Mouse (Mus musculus) forebrain, postnatal 0 days (tissue): ENCODE data around the gene Ier5. TPM values are rescaled to one million over a fixed set of nuclear protein-coding genes. Genes with fewer than 3 reads are reported as not detected.
A peak's percentile ranks its signal among the peaks of the same experiment; 100 is the strongest.

Experiments
- ATAC-seq: fragments of 200-750 bp; cut with Nextera tagmentation; 2 replicates; pipeline ENCODE4 v1.8.0; 2017; ENCODE audit warnings: mild to moderate bottlenecking, moderate library complexity
- DNase-seq: peaks from one replicate; pipeline ENCODE4 v3.0.0-alpha.2; 2015
- H3K27ac ChIP-seq: fragments of 300-500 bp; sonication (generic); 2 replicates; pipeline ENCODE4 v1.5.1; 2014; ENCODE audit warnings: low read depth, mild to moderate bottlenecking, antibody characterized with exemption, low read length, moderate library complexity, mixed read lengths
- H3K27me3 ChIP-seq: fragments of 300-500 bp; sonication (generic); 2 replicates; pipeline ENCODE4 v1.6.1; 2014; ENCODE audit warnings: mild to moderate bottlenecking, low read length, mixed read lengths; ENCODE audit not compliant: insufficient read depth
- H3K36me3 ChIP-seq: fragments of 300-500 bp; sonication (generic); 2 replicates; pipeline ENCODE4 v1.6.1; 2014; ENCODE audit warnings: mild to moderate bottlenecking, moderate library complexity; ENCODE audit not compliant: insufficient read depth
- H3K4me1 ChIP-seq: fragments of 300-500 bp; sonication (generic); 2 replicates; pipeline ENCODE4 v1.6.1; 2014; ENCODE audit warnings: antibody characterized with exemption; ENCODE audit not compliant: insufficient read depth
- H3K4me2 ChIP-seq: fragments of 300-500 bp; sonication (generic); 2 replicates; pipeline ENCODE4 v1.6.1; 2014; ENCODE audit warnings: low read depth, mild to moderate bottlenecking, moderate library complexity
- H3K4me3 ChIP-seq: fragments of 300-500 bp; sonication (generic); 2 replicates; pipeline ENCODE4 v1.5.1; 2014; ENCODE audit warnings: low read depth, low read length, mixed read lengths
- H3K9ac ChIP-seq: fragments of 300-500 bp; sonication (generic); 2 replicates; pipeline ENCODE4 v1.6.1; 2014; ENCODE audit warnings: mild to moderate bottlenecking
- H3K9me3 ChIP-seq: fragments of 300-500 bp; sonication (generic); 2 replicates; pipeline ENCODE4 v1.6.1; 2016; ENCODE audit warnings: low read length
- CTCF ChIP-seq: sonication (generic); IDR thresholded peaks from 2 replicates; pipeline ENCODE4 v1.5.1; 2016; ENCODE audit warnings: antibody characterized with exemption, control low read depth, low read depth
- WGBS: fragments of 180-500 bp; shearing (Covaris S2); extraction: QIAGEN DNeasy Blood & Tissue Kit; methylation state at CpG from one replicate; pipeline ENCODE4 v1.1.7; 2014; 5-methylcytosine and 5-hydroxymethylcytosine counted together
- polyA plus RNA-seq: library from polyadenylated mRNA; unstranded; fragments of >200 nt; fragmentation: Nextera tagmentation; extraction: Ambion mirVana; gene quantifications from 2 replicates; pipeline ENCODE4 v1.2.1, GENCODE M21; 2015
- total RNA-seq: library from RNA; depleted of rRNA; stranded (reverse); fragments of >200 nt; gene quantifications from 2 replicates; pipeline ENCODE4 v1.2.3, GENCODE M21; 2014

The Ier5 gene
- total and polyA plus RNA-seq, 2 experiments from 2014 or later = 9.4 to 46.0 TPM

DNA sequence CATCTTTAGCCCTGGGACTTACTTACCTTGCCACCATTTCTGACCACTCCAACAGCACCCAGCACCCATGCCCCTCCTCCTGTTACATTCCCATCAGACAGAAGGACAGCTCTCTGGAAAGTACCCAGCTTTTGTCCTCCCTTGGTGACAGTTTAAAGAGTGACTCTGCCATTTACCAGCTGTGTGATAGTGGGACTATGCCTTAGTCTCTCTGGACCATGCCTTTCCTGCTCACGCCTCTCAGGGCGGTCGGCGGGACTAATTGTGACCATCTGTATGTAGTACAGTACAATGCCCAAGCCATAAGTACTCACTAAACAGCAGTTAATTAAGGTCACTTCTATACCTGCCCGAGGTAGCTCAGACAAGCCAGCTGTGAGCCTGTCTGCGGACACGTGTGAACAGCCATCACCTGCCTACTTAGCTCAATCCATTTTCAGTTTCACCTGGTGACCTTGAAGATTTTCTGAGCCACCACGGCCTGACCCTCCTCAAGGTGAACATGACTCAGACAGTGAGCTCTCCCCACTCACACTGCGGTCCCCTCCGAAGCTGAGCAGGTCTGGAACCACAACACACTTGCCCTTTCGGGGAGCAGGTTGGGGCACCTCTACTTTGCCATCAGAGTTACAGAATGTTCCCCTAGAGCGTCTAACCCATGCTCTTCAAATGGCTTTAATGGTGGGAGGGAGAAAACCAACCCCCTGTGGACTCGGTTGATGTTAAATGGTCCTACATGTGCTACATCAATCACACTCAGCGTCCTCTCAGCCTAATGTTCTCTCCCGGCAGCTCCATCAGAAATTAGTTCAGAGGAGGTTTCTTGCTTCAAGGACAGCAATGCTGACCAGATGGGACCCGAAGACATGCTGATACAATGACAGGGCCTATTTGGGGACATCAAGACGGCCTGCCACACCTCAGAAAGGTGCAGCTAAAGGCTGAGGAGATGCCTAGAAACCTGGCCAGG lies 38.3 kb downstream of the Ier5 start:
- WGBS = 81% methylated on average over 17 of the region's 17 CpGs
- Histone ChIP-seq H3K9me3 (no peaks in the 10 kb centered on the region), H3K27me3 (no peaks in the 10 kb centered on the region), H3K36me3 (no peaks in the 10 kb centered on the region), H3K9ac (no peak overlapping the region), H3K4me1 (peaks cover 4% of the 10 kb centered on the region; the same call in 1 of the 2 replicates), H3K4me2 (no peak overlapping the region), H3K4me3 (no peak overlapping the region), H3K27ac (no peak overlapping the region)
- no peak for TF ChIP-seq CTCF
- no peak for ATAC-seq
- no peak for DNase-seq

DNA sequence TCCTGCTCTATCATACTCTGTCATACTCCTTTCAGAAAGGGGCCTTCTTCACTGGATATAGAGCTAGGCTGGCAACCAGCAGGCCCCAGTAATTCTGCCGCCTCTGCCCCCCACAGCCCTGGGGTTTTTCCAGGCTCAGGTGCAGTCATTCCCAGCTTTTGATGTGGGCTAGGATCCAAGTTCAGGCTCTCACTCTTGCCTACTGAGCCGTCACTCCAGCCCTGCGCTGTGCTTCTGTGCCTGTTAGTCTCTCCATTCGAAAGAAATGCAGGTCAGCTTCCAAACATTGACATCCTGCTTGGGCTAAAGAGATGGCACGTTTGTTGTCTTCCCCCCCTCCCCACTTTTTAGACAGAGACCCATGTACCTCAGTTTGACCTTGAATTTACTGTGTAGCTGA lies 39.2 kb downstream of the Ier5 start:
- no peak for TF ChIP-seq CTCF
- Histone ChIP-seq H3K4me2 (no peak overlapping the region), H3K9me3 (no peaks in the 10 kb centered on the region), H3K27me3 (no peaks in the 10 kb centered on the region), H3K36me3 (no peaks in the 10 kb centered on the region), H3K27ac (no peak overlapping the region), H3K9ac (no peak overlapping the region), H3K4me3 (no peak overlapping the region), H3K4me1 (peaks cover 4% of the 10 kb centered on the region; the same call in 1 of the 2 replicates)
- DNase-seq (no peak), ATAC-seq (no peak)
- 42% methylated on average over 5 of the region's 5 CpGs for WGBS

DNA sequence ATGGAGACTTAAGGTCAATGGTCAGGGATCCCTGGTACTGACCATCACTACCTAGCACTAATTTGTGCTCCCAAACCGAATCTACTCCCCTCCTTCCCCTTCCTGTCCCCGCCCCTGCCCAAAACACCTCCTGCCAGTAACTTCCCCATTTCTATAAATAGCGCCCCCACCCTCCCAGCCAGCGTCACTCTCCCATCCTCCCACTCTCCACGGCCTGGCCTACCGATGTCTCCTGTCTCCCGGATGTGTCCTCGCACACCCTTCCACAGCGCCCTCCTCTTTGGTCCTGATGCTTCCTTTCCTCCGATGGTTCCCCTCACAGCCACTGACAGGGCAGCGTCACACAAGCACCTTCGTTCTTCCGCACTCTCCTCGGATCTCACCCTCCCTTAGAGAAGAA lies 39.9 kb downstream of the Ier5 start:
- H3K9me3 ChIP-seq = no peaks in the 10 kb centered on the region
- H3K4me3 ChIP-seq = no peak overlapping the region
- TF ChIP-seq CTCF = no peak
- H3K4me2 ChIP-seq = no peak overlapping the region
- H3K27me3 ChIP-seq = no peaks in the 10 kb centered on the region
- no peaks in the 10 kb centered on the region for H3K36me3 ChIP-seq
- no peak for DNase-seq
- peaks cover 4% of the 10 kb centered on the region; the same call in 1 of the 2 replicates for H3K4me1 ChIP-seq
- peak; percentile 42 for ATAC-seq
- H3K27ac ChIP-seq = no peak overlapping the region
- WGBS = 32% methylated on average over 14 of the region's 14 CpGs
- no peak overlapping the region for H3K9ac ChIP-seq

DNA sequence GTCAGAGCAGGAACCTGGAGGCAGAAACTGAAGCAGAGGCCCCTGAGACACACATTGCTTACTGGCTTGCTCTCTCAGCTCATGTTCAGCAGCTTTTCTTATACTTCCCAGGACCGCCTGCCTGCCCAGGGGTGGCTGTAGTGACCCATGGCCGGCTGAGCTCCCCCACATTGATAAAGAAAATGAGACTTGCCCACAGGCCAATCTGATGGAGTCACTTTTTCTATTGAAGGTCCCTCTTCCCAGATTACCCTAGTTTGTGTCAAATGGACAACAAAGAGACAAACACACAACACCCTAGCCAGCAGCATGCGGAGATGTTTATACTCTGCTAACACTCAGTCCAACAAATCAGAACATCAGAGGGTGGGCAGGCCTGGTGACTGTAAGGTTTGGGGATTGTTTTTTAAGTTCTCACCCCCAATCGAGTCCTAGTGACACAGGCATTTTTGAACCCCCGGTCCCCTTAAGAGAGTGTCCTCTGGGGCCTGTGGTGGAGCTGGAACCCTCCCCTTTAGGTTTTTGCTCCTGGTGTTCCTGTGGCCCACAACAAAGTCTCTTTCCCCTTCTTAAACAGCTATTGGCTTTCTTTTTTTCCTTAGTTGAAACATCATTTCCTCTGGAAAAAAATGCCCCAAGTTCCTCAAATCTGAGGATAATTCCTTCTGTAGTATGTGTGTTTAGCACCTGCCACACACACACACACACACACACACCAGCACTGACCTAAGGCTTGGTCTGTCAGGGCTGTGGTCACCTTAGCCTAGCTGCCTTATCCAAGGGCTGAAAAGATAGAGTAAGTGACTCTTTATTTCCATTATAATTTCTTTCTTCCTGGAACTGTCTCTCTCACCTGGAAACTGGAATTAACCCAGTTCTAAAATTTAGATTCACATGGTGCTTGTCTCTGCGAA lies 41.1 kb downstream of the Ier5 start:
- Histone ChIP-seq H3K36me3 (no peaks in the 10 kb centered on the region), H3K4me2 (no peak overlapping the region), H3K27me3 (no peaks in the 10 kb centered on the region), H3K4me1 (peaks cover 4% of the 10 kb centered on the region; the same call in 1 of the 2 replicates), H3K4me3 (no peak overlapping the region), H3K9me3 (no peaks in the 10 kb centered on the region), H3K9ac (no peak overlapping the region), H3K27ac (no peak overlapping the region)
- DNase-seq = no peak
- WGBS = 70% methylated on average over 6 of the region's 6 CpGs
- no peak for ATAC-seq
- no peak for TF ChIP-seq CTCF

DNA sequence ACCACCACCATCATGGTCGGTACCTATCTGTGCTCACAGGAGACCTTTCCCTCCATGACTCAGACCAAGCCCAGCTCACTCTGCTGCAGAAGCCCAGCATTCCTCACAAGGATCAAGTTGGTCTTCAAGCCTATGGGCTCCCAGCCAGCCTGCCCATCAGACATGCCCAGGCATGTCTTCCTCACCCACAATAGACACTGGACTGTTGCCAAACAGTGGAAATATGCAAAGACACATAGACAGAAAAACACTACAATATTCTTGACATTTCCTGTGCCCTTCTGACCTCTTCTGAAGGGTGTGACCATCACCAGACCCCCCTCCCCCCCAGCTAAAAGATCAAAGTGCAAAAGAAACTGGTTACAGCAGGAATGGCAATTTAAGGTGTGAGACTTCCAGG lies 43.3 kb downstream of the Ier5 start:
- Histone ChIP-seq H3K27ac (no peak overlapping the region), H3K9ac (no peak overlapping the region), H3K27me3 (no peaks in the 10 kb centered on the region), H3K4me3 (no peak overlapping the region), H3K36me3 (no peaks in the 10 kb centered on the region), H3K4me2 (no peak overlapping the region), H3K9me3 (no peaks in the 10 kb centered on the region), H3K4me1 (peaks cover 11% of the 10 kb centered on the region; the same call in 1 of the 2 replicates)
- WGBS = 100% methylated on average over 1 of the region's 1 CpGs
- no peak for DNase-seq
- ATAC-seq = no peak
- no peak for TF ChIP-seq CTCF

DNA sequence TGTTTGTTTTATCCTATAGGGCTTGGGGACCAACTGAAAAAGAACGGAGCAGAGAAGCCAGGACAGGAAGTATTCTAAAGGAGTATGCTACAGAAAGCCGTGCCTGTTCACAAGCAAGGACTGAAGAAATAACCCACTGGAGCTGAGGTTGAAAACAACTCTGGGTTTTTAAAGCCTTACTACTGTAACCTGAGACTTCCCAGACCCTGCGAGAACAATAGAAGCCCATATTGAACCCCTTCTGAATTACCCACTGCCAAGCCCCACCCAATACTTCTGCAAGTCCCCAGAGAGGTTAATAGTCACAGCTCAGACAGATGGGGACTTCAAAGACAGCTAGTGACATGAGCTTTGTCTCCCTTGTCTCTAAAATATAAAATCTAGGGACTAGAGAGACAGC lies 44.4 kb downstream of the Ier5 start:
- Histone ChIP-seq H3K4me2 (no peak overlapping the region), H3K4me1 (peaks cover 11% of the 10 kb centered on the region; the same call in 1 of the 2 replicates), H3K4me3 (no peak overlapping the region), H3K27ac (no peak overlapping the region), H3K27me3 (no peaks in the 10 kb centered on the region), H3K9me3 (no peaks in the 10 kb centered on the region), H3K9ac (no peak overlapping the region), H3K36me3 (no peaks in the 10 kb centered on the region)
- DNase-seq (no peak), ATAC-seq (no peak)
- 32% methylated on average over 3 of the region's 3 CpGs for WGBS
- no peak for TF ChIP-seq CTCF
